Comparison of ENCODE assay signal across 19 mouse cellular contexts in the genomic region with DNA sequence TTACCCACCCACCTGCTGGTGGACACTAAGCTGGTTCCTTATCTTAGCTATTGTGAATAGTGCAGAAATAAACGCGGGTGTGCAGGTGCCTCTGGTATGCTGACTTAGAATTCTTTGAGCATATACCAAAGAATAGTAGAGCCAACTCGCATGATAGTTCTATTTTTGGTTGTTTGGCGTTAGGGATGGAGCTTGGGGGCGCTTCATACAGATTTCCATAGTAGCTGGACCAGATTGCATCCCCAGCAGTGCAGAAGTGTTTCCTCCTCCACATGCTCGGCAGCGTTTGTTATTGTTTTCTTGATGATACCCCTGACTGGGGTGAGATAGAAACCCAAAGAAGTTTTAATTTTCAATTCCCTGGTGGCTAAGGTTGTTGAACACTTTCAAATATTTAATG. TPM values are rescaled to one million over a fixed set of nuclear protein-coding genes. Genes with fewer than 3 reads are reported as not detected.
A peak's percentile ranks its signal among the peaks of the same experiment; 100 is the strongest.
DNase-seq lines count a peak whose midpoint lies in the region; ATAC-seq and TF ChIP-seq lines count a peak whose summit lies in the region.
"Had no signal": no experiment of that assay in that cellular context is flagged by ENCODE, and none has a peak within 500 bp of the region (broad histone marks: within the 10 kb centered on the region; RNA-seq: fewer than 3 reads in every experiment).

No protein-coding gene starts in this region.

- no peak for TF ChIP-seq EP300 in lung, postnatal 0 days (IDR thresholded peaks at IDR 0.05)

- no peak for DNase-seq in gastrocnemius, adult 2 months
- no peak for DNase-seq in gastrocnemius, postnatal 25 days
- no peak for DNase-seq in layer of hippocampus, adult 2 months (ENCODE audit: low spot score in 2 of 2)
- DNase-seq in layer of hippocampus, postnatal 36 days: no peak
- peak; percentile 18 for DNase-seq in right cerebral cortex, postnatal 25 days
- DNase-seq in right cerebral cortex, postnatal 14 days: no peak
- DNase-seq in lung, postnatal 0 days (ENCODE audit: low spot score): no peak
- DNase-seq: adrenal gland, adult 2 months; adrenal gland, postnatal 10 days; adrenal gland, postnatal 25 days; cerebellum, adult 11-12 months; cerebellum, adult 2 months; cerebellum, adult 9-10 months; cerebellum, postnatal 10 days; cerebellum, postnatal 25 days had no signal

- peak overlapping the region; percentile 16; the same call in 1 of the 2 replicates for H3K27ac ChIP-seq in gastrocnemius, adult 2 months
- peak overlapping the region; percentile 8; the same call in 1 of the 2 replicates for H3K27ac ChIP-seq in layer of hippocampus, adult 2 months
- H3K27ac ChIP-seq in lung, postnatal 0 days (ENCODE audit: low read length): no peak overlapping the region
- H3K27ac ChIP-seq: embryonic facial prominence, embryonic 10.5 days; embryonic facial prominence, embryonic 12.5 days; forebrain, embryonic 13.5 days; forebrain, embryonic 15.5 days had no signal

- TF ChIP-seq CTCF in gastrocnemius, adult 2 months (IDR thresholded peaks at IDR 0.05): no peak
- no peak for TF ChIP-seq CTCF in layer of hippocampus, adult 2 months (conservative IDR thresholded peaks at IDR 0.05)
- TF ChIP-seq CTCF in lung, postnatal 0 days (IDR thresholded peaks at IDR 0.05): no peak

- H3K36me3 ChIP-seq in lung, postnatal 0 days (ENCODE audit: insufficient read depth, low read length): no peaks in the 10 kb centered on the region
- H3K36me3 ChIP-seq: embryonic facial prominence, embryonic 10.5 days; embryonic facial prominence, embryonic 12.5 days; forebrain, embryonic 15.5 days had no signal

- no peak overlapping the region for H3K4me2 ChIP-seq in lung, postnatal 0 days (replicated peaks; ENCODE audit: low read depth, low read length)
- H3K4me2 ChIP-seq: embryonic facial prominence, embryonic 12.5 days; forebrain, embryonic 13.5 days; forebrain, embryonic 15.5 days had no signal

- no peak overlapping the region for H3K4me3 ChIP-seq in gastrocnemius, adult 2 months
- H3K4me3 ChIP-seq in layer of hippocampus, adult 2 months: no peak overlapping the region
- no peak overlapping the region for H3K4me3 ChIP-seq in lung, postnatal 0 days (ENCODE audit: low read depth, low read length)
- H3K4me3 ChIP-seq: embryonic facial prominence, embryonic 10.5 days; embryonic facial prominence, embryonic 12.5 days; forebrain, embryonic 13.5 days; forebrain, embryonic 15.5 days had no signal

- H3K9me3 ChIP-seq in lung, postnatal 0 days (ENCODE audit: low read length): no peaks in the 10 kb centered on the region
- H3K9me3 ChIP-seq: embryonic facial prominence, embryonic 10.5 days; embryonic facial prominence, embryonic 12.5 days; forebrain, embryonic 13.5 days; forebrain, embryonic 15.5 days had no signal

- intact Hi-C loops in gastrocnemius, adult 2 months (cut with DNase I): no loop called here

- H3K27me3 ChIP-seq in lung, postnatal 0 days (replicated peaks; ENCODE audit: insufficient read depth, low read length): no peaks in the 10 kb centered on the region
- H3K27me3 ChIP-seq: embryonic facial prominence, embryonic 12.5 days; forebrain, embryonic 13.5 days; forebrain, embryonic 15.5 days had no signal

- H3K9ac ChIP-seq in lung, postnatal 0 days (replicated peaks; ENCODE audit: low read depth): no peak overlapping the region
- H3K9ac ChIP-seq: embryonic facial prominence, embryonic 12.5 days; forebrain, embryonic 13.5 days; forebrain, embryonic 15.5 days had no signal

- H3K4me1 ChIP-seq in lung, postnatal 0 days (ENCODE audit: insufficient read depth, low read depth, low read length): no peaks in the 10 kb centered on the region
- H3K4me1 ChIP-seq: embryonic facial prominence, embryonic 10.5 days; embryonic facial prominence, embryonic 12.5 days; forebrain, embryonic 13.5 days had no signal

- 73% methylated on average over 7 of the region's 7 CpGs for WGBS in lung, postnatal 0 days

- no peak for ATAC-seq in lung, postnatal 0 days
- ATAC-seq: forebrain, embryonic 13.5 days; forebrain, embryonic 15.5 days had no signal

RNA-seq across cellular contexts. Expression of gene Hmg20a, which starts 21.3 kb away (rescaled TPM):
- total RNA-seq in gastrocnemius, adult 2 months (2021): 10 to 100 TPM; 14.7 to 14.8 TPM
- 10 to 100 TPM; 13.0 to 13.7 TPM for total RNA-seq in gastrocnemius, postnatal 25 days (2021)
- 10 to 100 TPM; 78.8 to 81.6 TPM for total RNA-seq in layer of hippocampus, adult 2 months (2021)
- 10 to 100 TPM; 77.3 to 80.8 TPM for total RNA-seq in layer of hippocampus, postnatal 36 days (2021)
- 22.2 and 25.6 TPM in 2 replicates for polyA plus RNA-seq in lung, postnatal 0 days (2015; fragmentation: Nextera tagmentation; extraction: Ambion mirVana)

RNA-seq across cellular contexts. Expression of gene Peak1, which starts 21.8 kb away (rescaled TPM):
- 10 to 100 TPM; 10.8 to 18.2 TPM for total RNA-seq in gastrocnemius, adult 2 months (2021)
- 10 to 100 TPM; 13.1 to 14.3 TPM for total RNA-seq in gastrocnemius, postnatal 25 days (2021)
- total RNA-seq in layer of hippocampus, adult 2 months (2021): 10 to 100 TPM; 56.1 to 59.2 TPM
- 10 to 100 TPM; 54.3 to 55.6 TPM for total RNA-seq in layer of hippocampus, postnatal 36 days (2021)
- 19.2 and 21.9 TPM in 2 replicates for polyA plus RNA-seq in lung, postnatal 0 days (2015; fragmentation: Nextera tagmentation; extraction: Ambion mirVana)

Comparison
In these comparisons a context has a peak if more than half of its experiments do, and no peak if none do; other contexts are left out.
1. RNA of gene Hmg20a, which starts 21.3 kb away (total RNA-seq): 78.8 to 81.6 TPM in layer of hippocampus, adult 2 months and 77.3 to 80.8 TPM in layer of hippocampus, postnatal 36 days; 14.7 to 14.8 TPM in gastrocnemius, adult 2 months and 13.0 to 13.7 TPM in gastrocnemius, postnatal 25 days; every median in the first group is over 4 times any median in the second.